Mouse (Mus musculus) heart, embryonic 13.5 days (tissue): ENCODE results near the gene Fgf22. TPM values are rescaled to one million over a fixed set of nuclear protein-coding genes. Genes with fewer than 3 reads are reported as not detected.
A peak's percentile ranks its signal among the peaks of the same experiment; 100 is the strongest.

ENCODE experiments used
- ATAC-seq: fragments of 200-750 bp; cut with Nextera tagmentation; 2 replicates; pipeline ENCODE4 v1.8.0; 2017; ENCODE audit warnings: moderate TSS enrichment; ENCODE audit not compliant: insufficient number of reproducible peaks, low FRiP score, low TSS enrichment; ENCODE audit errors: extremely low read depth
- H3K27ac ChIP-seq: fragments of 300-500 bp; sonication (generic); replicated peaks from 2 replicates; pipeline ENCODE4 v1.5.1; 2015; ENCODE audit warnings: moderate library complexity, mild to moderate bottlenecking, inconsistent platforms
- H3K27me3 ChIP-seq: fragments of 300-500 bp; sonication (generic); replicated peaks from 2 replicates; pipeline ENCODE4 v1.6.1; 2015; ENCODE audit warnings: mild to moderate bottlenecking, inconsistent platforms
- H3K36me3 ChIP-seq: fragments of 300-500 bp; sonication (generic); 2 replicates; pipeline ENCODE4 v1.6.1; 2015; ENCODE audit warnings: mild to moderate bottlenecking, inconsistent platforms
- H3K4me1 ChIP-seq: fragments of 300-500 bp; sonication (generic); 2 replicates; pipeline ENCODE4 v1.6.1; 2015; ENCODE audit warnings: inconsistent platforms
- H3K4me2 ChIP-seq: fragments of 300-500 bp; sonication (generic); 2 replicates; pipeline ENCODE4 v1.6.1; 2015; ENCODE audit warnings: inconsistent platforms, mild to moderate bottlenecking, moderate library complexity
- H3K4me3 ChIP-seq: fragments of 300-500 bp; sonication (generic); 2 replicates; pipeline ENCODE4 v1.5.1; 2015; ENCODE audit warnings: moderate library complexity, mild to moderate bottlenecking, inconsistent platforms
- H3K9ac ChIP-seq: fragments of 300-500 bp; sonication (generic); 2 replicates; pipeline ENCODE4 v1.6.1; 2015; ENCODE audit warnings: inconsistent platforms, mild to moderate bottlenecking, moderate library complexity
- H3K9me3 ChIP-seq: fragments of 300-500 bp; sonication (generic); 2 replicates; pipeline ENCODE4 v1.6.1; 2016; ENCODE audit warnings: inconsistent platforms
- WGBS: fragments of 180-500 bp; shearing (Covaris S2); methylation state at CpG from one replicate; pipeline ENCODE4 v1.1.7; 2015; ENCODE audit warnings: mixed read lengths; 5-methylcytosine and 5-hydroxymethylcytosine counted together
- polyA plus RNA-seq: library from polyadenylated mRNA; unstranded; fragments of >200 nt; fragmentation: Nextera tagmentation; extraction: Ambion mirVana; gene quantifications from 2 replicates; pipeline ENCODE4 v1.2.1, GENCODE M21; 2015

The Fgf22 gene
- polyA plus RNA-seq, 1 experiment from 2014 or later: not detected

GRCm38 (mm10) chr10:79767372-79768244 lies 12.7 kb downstream of the Fgf22 start:
- H3K4me2 ChIP-seq: peak overlapping the region; percentile 97
- peak overlapping the region; percentile 91 for H3K27ac ChIP-seq
- H3K9ac ChIP-seq: peak overlapping the region; percentile 98
- peak overlapping the region; percentile 93 for H3K4me3 ChIP-seq
- ATAC-seq: peak; percentile 71
- WGBS: 11% methylated on average over 40 of the region's 40 CpGs
- peaks cover 9% of the 10 kb centered on the region for H3K27me3 ChIP-seq
- peaks cover 42% of the 10 kb centered on the region for H3K4me1 ChIP-seq
- H3K36me3 ChIP-seq: peaks cover 4% of the 10 kb centered on the region; the same call in 1 of the 2 replicates
- no peaks in the 10 kb centered on the region for H3K9me3 ChIP-seq

DNA sequence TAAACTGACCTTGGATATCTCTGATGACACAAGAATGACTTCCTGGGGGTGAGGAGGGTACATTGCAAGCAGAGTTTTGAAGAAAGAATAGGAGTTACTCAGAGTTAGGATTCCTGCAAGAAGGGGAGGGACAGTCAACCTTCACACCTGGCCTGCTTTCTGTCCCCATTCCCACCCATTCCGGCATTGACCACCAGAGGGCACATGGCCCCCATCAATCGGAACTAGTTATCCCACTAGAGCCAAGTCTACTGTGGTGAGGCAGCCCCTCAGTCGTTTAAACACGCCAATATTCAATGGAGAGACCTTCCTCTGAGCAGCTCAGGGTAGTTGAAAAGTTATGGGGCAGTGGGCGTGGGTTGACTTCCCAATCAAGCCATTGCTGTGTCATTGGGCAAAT lies 13.5 kb downstream of the Fgf22 start:
- Histone ChIP-seq H3K27me3 (peaks cover 9% of the 10 kb centered on the region), H3K4me1 (peaks cover 38% of the 10 kb centered on the region), H3K4me3 (no peak overlapping the region), H3K4me2 (peak overlapping the region; percentile 97; the same call in 1 of the 2 replicates), H3K27ac (no peak overlapping the region), H3K9me3 (no peaks in the 10 kb centered on the region), H3K36me3 (no peaks in the 10 kb centered on the region), H3K9ac (0 out of 2 replicates have a peak overlapping the region, but pooled peaks have one; percentile 30)
- WGBS: 2% methylated on average over 5 of the region's 5 CpGs
- no peak for ATAC-seq

GRCm38 (mm10) chr10:79769329-79769728 lies 14.5 kb downstream of the Fgf22 start:
- no peak overlapping the region for H3K4me2 ChIP-seq
- H3K27ac ChIP-seq: no peak overlapping the region
- no peak for ATAC-seq
- H3K27me3 ChIP-seq: peaks cover 9% of the 10 kb centered on the region
- WGBS: 59% methylated on average over 4 of the region's 4 CpGs
- H3K9ac ChIP-seq: no peak overlapping the region
- H3K4me1 ChIP-seq: peaks cover 29% of the 10 kb centered on the region
- no peaks in the 10 kb centered on the region for H3K36me3 ChIP-seq
- H3K4me3 ChIP-seq: no peak overlapping the region
- no peaks in the 10 kb centered on the region for H3K9me3 ChIP-seq

DNA sequence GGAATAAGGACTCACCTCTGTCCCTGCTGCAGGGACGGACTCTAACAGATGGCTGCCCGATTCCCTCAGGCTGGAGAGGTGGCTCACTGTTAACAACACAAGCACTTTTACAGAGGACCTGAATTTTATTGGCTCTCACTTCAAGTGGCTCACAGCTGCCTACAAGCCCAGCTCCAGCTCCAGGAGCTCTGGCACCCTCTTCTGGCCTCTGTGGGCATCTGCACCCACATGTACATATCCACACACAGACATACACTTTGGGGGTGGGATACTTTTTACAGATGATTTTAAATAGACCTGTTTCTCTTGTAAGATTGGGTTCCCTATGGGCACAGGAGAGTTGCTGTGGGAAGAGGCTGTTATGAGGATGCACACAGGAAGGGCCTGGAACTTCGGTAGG lies 17.4 kb downstream of the Fgf22 start:
- no peak overlapping the region for H3K27ac ChIP-seq
- no peak overlapping the region for H3K9ac ChIP-seq
- no peak for ATAC-seq
- 0 out of 2 replicates have a peak, but pooled peaks cover 6% of the 10 kb centered on the region for H3K9me3 ChIP-seq
- no peaks in the 10 kb centered on the region for H3K36me3 ChIP-seq
- H3K27me3 ChIP-seq: peaks cover 17% of the 10 kb centered on the region
- no peak overlapping the region for H3K4me3 ChIP-seq
- WGBS: 88% methylated on average over 3 of the region's 3 CpGs
- peaks cover 15% of the 10 kb centered on the region for H3K4me1 ChIP-seq
- no peak overlapping the region for H3K4me2 ChIP-seq

DNA sequence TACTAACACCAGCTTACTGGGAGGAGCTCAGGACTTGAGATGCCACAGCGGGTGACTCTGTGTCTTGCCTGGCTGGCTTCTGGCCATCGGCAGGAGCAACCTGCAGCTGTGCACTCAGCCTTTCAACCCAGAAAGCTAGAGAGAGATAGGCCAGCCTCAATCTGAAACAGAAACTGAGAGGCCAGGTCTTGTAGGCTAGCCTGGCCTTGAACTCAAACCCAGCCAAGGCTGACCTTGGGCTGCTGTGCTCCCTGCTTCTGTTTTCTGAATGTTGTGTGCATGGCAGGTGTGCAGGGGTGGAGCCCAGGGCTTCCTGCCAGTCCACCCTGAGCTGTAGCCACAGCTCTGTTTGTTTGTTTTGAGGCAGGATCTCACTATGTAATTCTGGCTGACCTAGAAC lies 18.3 kb downstream of the Fgf22 start:
- peaks cover 22% of the 10 kb centered on the region for H3K27me3 ChIP-seq
- ATAC-seq: no peak
- 0 out of 2 replicates have a peak, but pooled peaks cover 6% of the 10 kb centered on the region for H3K9me3 ChIP-seq
- H3K27ac ChIP-seq: no peak overlapping the region
- no peak overlapping the region for H3K4me2 ChIP-seq
- 71% methylated on average over 2 of the region's 2 CpGs for WGBS
- peaks cover 15% of the 10 kb centered on the region for H3K4me1 ChIP-seq
- H3K36me3 ChIP-seq: no peaks in the 10 kb centered on the region
- no peak overlapping the region for H3K4me3 ChIP-seq
- H3K9ac ChIP-seq: no peak overlapping the region

- Histone ChIP-seq H3K4me2 (no peak overlapping the region), H3K9ac (no peak overlapping the region), H3K9me3 (0 out of 2 replicates have a peak, but pooled peaks cover 6% of the 10 kb centered on the region), H3K4me1 (peaks cover 23% of the 10 kb centered on the region), H3K4me3 (no peak overlapping the region), H3K36me3 (no peaks in the 10 kb centered on the region), H3K27me3 (peaks cover 34% of the 10 kb centered on the region), H3K27ac (no peak overlapping the region)
- no peak for ATAC-seq
- 58% methylated on average over 5 of the region's 5 CpGs for WGBS
These were observed 19.8 kb downstream of the Fgf22 start for GRCm38 (mm10) chr10:79774486-79775279.

DNA sequence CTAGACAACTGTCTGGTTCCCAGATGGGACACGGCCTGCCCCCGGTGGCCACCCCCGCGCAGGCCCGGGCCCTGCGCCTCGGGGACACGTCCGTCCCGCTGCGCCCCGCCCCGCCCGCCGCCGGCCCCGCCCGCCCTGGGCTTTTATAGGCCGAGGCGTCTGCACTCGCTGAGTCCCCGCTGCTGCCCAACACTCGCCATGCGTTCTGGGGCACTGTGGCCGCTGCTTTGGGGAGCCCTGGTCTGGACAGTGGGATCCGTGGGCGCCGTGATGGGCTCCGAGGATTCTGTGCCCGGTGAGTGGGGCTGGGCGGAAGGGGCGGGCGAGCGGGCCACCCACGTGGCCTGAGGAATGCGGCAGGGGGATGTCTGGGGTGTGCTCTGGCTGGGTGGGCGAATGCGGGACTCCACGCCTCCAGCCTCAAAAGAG lies 22.2 kb downstream of the Fgf22 start, which contains the start of gene Fstl3:
Gene Fstl3, plus strand, starts transcription at position 170 of the 429 bp plus-strand sequence.
- Histone ChIP-seq H3K9me3 (0 out of 2 replicates have a peak, but pooled peaks cover 6% of the 10 kb centered on the region), H3K36me3 (no peaks in the 10 kb centered on the region), H3K4me3 (peak within 1 kb of the TSS; percentile 56), H3K27me3 (peaks cover 38% of the 10 kb centered on the region), H3K27ac (peak within 1 kb of the TSS; percentile 80), H3K9ac (peak within 1 kb of the TSS; percentile 83), H3K4me1 (peaks cover 37% of the 10 kb centered on the region), H3K4me2 (peak within 1 kb of the TSS; percentile 75)
- 2% methylated on average over 39 of the region's 39 CpGs for WGBS
- no peak for ATAC-seq

GRCm38 (mm10) chr10:79778006-79778405 lies 23.1 kb downstream of the Fgf22 start:
- H3K36me3 ChIP-seq: no peaks in the 10 kb centered on the region
- 6% methylated on average over 15 of the region's 15 CpGs for WGBS
- peak overlapping the region; percentile 80 for H3K27ac ChIP-seq
- peaks cover 47% of the 10 kb centered on the region for H3K27me3 ChIP-seq
- H3K9ac ChIP-seq: peak overlapping the region; percentile 83
- H3K4me3 ChIP-seq: peak overlapping the region; percentile 56
- H3K4me1 ChIP-seq: peaks cover 37% of the 10 kb centered on the region
- H3K4me2 ChIP-seq: peak overlapping the region; percentile 75
- 0 out of 2 replicates have a peak, but pooled peaks cover 6% of the 10 kb centered on the region for H3K9me3 ChIP-seq
- peak; percentile 11; the same call in 1 of the 2 replicates for ATAC-seq

GRCm38 (mm10) chr10:79779193-79779592 lies 24.3 kb downstream of the Fgf22 start:
- H3K9me3 ChIP-seq: 0 out of 2 replicates have a peak, but pooled peaks cover 6% of the 10 kb centered on the region
- no peak overlapping the region for H3K4me3 ChIP-seq
- 22% methylated on average over 2 of the region's 2 CpGs for WGBS
- peaks cover 56% of the 10 kb centered on the region for H3K27me3 ChIP-seq
- no peak for ATAC-seq
- H3K36me3 ChIP-seq: no peaks in the 10 kb centered on the region
- H3K9ac ChIP-seq: peak overlapping the region; percentile 83; the same call in 1 of the 2 replicates
- H3K4me1 ChIP-seq: peaks cover 37% of the 10 kb centered on the region
- peak overlapping the region; percentile 80; the same call in 1 of the 2 replicates for H3K27ac ChIP-seq
- no peak overlapping the region for H3K4me2 ChIP-seq

- H3K4me3 ChIP-seq: peak overlapping the region; percentile 53
- WGBS: 2% methylated on average over 55 of the region's 55 CpGs
- peak; percentile 81 for ATAC-seq
- peak overlapping the region; percentile 67; the same call in 1 of the 2 replicates for H3K9ac ChIP-seq
- peaks cover 37% of the 10 kb centered on the region for H3K4me1 ChIP-seq
- H3K36me3 ChIP-seq: no peaks in the 10 kb centered on the region
- H3K27ac ChIP-seq: 0 out of 2 replicates have a peak overlapping the region, but pooled peaks have one; percentile 13
- 0 out of 2 replicates have a peak, but pooled peaks cover 4% of the 10 kb centered on the region for H3K9me3 ChIP-seq
- peak overlapping the region; percentile 80 for H3K4me2 ChIP-seq
- H3K27me3 ChIP-seq: peaks cover 65% of the 10 kb centered on the region
These were observed 25.1 kb downstream of the Fgf22 start for GRCm38 (mm10) chr10:79779784-79780663.
